Mouse (Mus musculus) c-Kit-positive CD71-positive TER-119-negative erythroid progenitor cells, embryonic 14.5 days (primary cell): Measurements from ENCODE around the gene Npr1.
A peak's percentile ranks its signal among the peaks of the same experiment; 100 is the strongest.

Experiments used
- DNase-seq: peaks from one replicate; pipeline ENCODE4 v3.0.0-alpha.2; 2013; ENCODE audit warnings: low read depth

The Npr1 gene

GRCm38 (mm10) chr3:90465686-90466310, at the start of gene Npr1:
Gene Npr1 (minus strand): TSS chr3:90465866.
- DNase-seq, result no peak

- DNase-seq, result no peak
Measured at GRCm38 (mm10) chr3:90515242-90515641, 49.6 kb upstream of the Npr1 start.

GRCm38 (mm10) chr3:90514691-90515090, 49.0 kb upstream of the Npr1 start:
- peak; percentile 54 for DNase-seq

- DNase-seq, result no peak
Measured at GRCm38 (mm10) chr3:90513796-90514590, 48.3 kb upstream of the Npr1 start, which contains the start of the genes S100a1 and S100a13. Gene S100a1 (minus strand): TSS chr3:90514392. Gene S100a13 (plus strand): TSS chr3:90514435.

GRCm38 (mm10) chr3:90512948-90513642, 47.4 kb upstream of the Npr1 start:
- no peak for DNase-seq

- no peak for DNase-seq
Measured at GRCm38 (mm10) chr3:90512276-90512675, 46.6 kb upstream of the Npr1 start.

GRCm38 (mm10) chr3:90509747-90510123, 44.1 kb upstream of the Npr1 start:
- DNase-seq, result no peak

GRCm38 (mm10) chr3:90508950-90509746, 43.5 kb upstream of the Npr1 start, which contains the start of gene Chtop:
Gene Chtop (minus strand): TSS chr3:90509498.
- DNase-seq, result peak; percentile 99

GRCm38 (mm10) chr3:90508287-90508949, 42.8 kb upstream of the Npr1 start:
- no peak for DNase-seq

GRCm38 (mm10) chr3:90506362-90506761, 40.7 kb upstream of the Npr1 start:
- no peak for DNase-seq

GRCm38 (mm10) chr3:90505216-90505615, 39.5 kb upstream of the Npr1 start:
- no peak for DNase-seq

- no peak for DNase-seq
Measured at GRCm38 (mm10) chr3:90503444-90503843, 37.8 kb upstream of the Npr1 start.

GRCm38 (mm10) chr3:90497597-90497996, 31.9 kb upstream of the Npr1 start:
- DNase-seq, result no peak

- no peak for DNase-seq
Measured at GRCm38 (mm10) chr3:90495850-90496525, 30.3 kb upstream of the Npr1 start.

- no peak for DNase-seq
Measured at GRCm38 (mm10) chr3:90493831-90494540, 28.3 kb upstream of the Npr1 start.

- no peak for DNase-seq
Measured at GRCm38 (mm10) chr3:90491350-90491749, 25.7 kb upstream of the Npr1 start.

- DNase-seq, result peak; percentile 93
Measured at GRCm38 (mm10) chr3:90490696-90491256, 25.1 kb upstream of the Npr1 start, which contains the start of gene Snapin. Gene Snapin (minus strand): TSS chr3:90491033.

GRCm38 (mm10) chr3:90488576-90488975, 22.9 kb upstream of the Npr1 start:
- DNase-seq, result no peak

- no peak for DNase-seq
Measured at GRCm38 (mm10) chr3:90486998-90487397, 21.3 kb upstream of the Npr1 start.
